Mouse (Mus musculus) frontal cortex, postnatal 14 days (tissue): Measurements from ENCODE around the gene Tnfsf15.

Experiments used
- DNase-seq, 2 experiments: peaks; one replicate each; pipeline ENCODE4 v3.0.0; 2022; ENCODE audit warnings: low spot score in 2 of 2

Gene Tnfsf15

GRCm38 (mm10) chr4:63742763-63743371 lies 2.0 kb downstream of the Tnfsf15 start:
- DNase-seq, result no peak

GRCm38 (mm10) chr4:63742101-63742500 lies 2.8 kb downstream of the Tnfsf15 start:
- no peak for DNase-seq

- DNase-seq, result no peak
Measured at GRCm38 (mm10) chr4:63740761-63741160, 4.2 kb downstream of the Tnfsf15 start.

GRCm38 (mm10) chr4:63740001-63740400 lies 4.9 kb downstream of the Tnfsf15 start:
- no peak for DNase-seq

- peak in 1 of 2 experiments; percentile 8 for DNase-seq
Measured at GRCm38 (mm10) chr4:63739524-63739923, 5.4 kb downstream of the Tnfsf15 start.

GRCm38 (mm10) chr4:63738364-63738997 lies 6.4 kb downstream of the Tnfsf15 start:
- DNase-seq, result no peak

- DNase-seq, result no peak
Measured at GRCm38 (mm10) chr4:63731299-63731698, 13.6 kb downstream of the Tnfsf15 start.

GRCm38 (mm10) chr4:63726727-63727126 lies 18.2 kb downstream of the Tnfsf15 start:
- DNase-seq, result no peak

GRCm38 (mm10) chr4:63725981-63726380 lies 18.9 kb downstream of the Tnfsf15 start:
- no peak for DNase-seq

GRCm38 (mm10) chr4:63717922-63718643 lies 26.8 kb downstream of the Tnfsf15 start:
- no peak for DNase-seq

GRCm38 (mm10) chr4:63711886-63712285 lies 33.0 kb downstream of the Tnfsf15 start:
- DNase-seq, result no peak

GRCm38 (mm10) chr4:63710431-63711220 lies 34.3 kb downstream of the Tnfsf15 start:
- DNase-seq, result no peak

GRCm38 (mm10) chr4:63706279-63706971 lies 38.5 kb downstream of the Tnfsf15 start:
- DNase-seq, result no peak

- DNase-seq, result no peak
Measured at GRCm38 (mm10) chr4:63704232-63704631, 40.7 kb downstream of the Tnfsf15 start.

- DNase-seq, result no peak
Measured at GRCm38 (mm10) chr4:63703686-63704085, 41.2 kb downstream of the Tnfsf15 start.

GRCm38 (mm10) chr4:63702006-63702704 lies 42.8 kb downstream of the Tnfsf15 start:
- DNase-seq, result no peak

- no peak for DNase-seq
Measured at GRCm38 (mm10) chr4:63699749-63700148, 45.2 kb downstream of the Tnfsf15 start.

GRCm38 (mm10) chr4:63696921-63697320 lies 48.0 kb downstream of the Tnfsf15 start:
- no peak for DNase-seq

- no peak for DNase-seq
Measured at GRCm38 (mm10) chr4:63692351-63692750, 52.6 kb downstream of the Tnfsf15 start.

- DNase-seq, result no peak
Measured at GRCm38 (mm10) chr4:63687429-63687828, 57.5 kb downstream of the Tnfsf15 start.

- DNase-seq, result no peak
Measured at GRCm38 (mm10) chr4:63686157-63686556, 58.8 kb downstream of the Tnfsf15 start.
